Mouse (Mus musculus) stomach, postnatal 0 days (tissue): ENCODE results near the gene Eid1. TPM values are rescaled to one million over a fixed set of nuclear protein-coding genes. Genes with fewer than 3 reads are reported as not detected.
A peak's percentile ranks its signal among the peaks of the same experiment; 100 is the strongest.

ENCODE experiments used
- ATAC-seq: fragments of 200-750 bp; cut with Nextera tagmentation; 2 replicates; pipeline ENCODE4 v1.8.0; 2017; ENCODE audit not compliant: low FRiP score, low TSS enrichment
- DNase-seq: peaks from one replicate; pipeline ENCODE4 v3.0.0-alpha.2; 2016; ENCODE audit warnings: low spot score
- H3K27ac ChIP-seq: fragments of 300-500 bp; sonication (generic); replicated peaks from 2 replicates; pipeline ENCODE4 v1.5.1; 2014; ENCODE audit warnings: mild to moderate bottlenecking, control low read depth
- H3K27me3 ChIP-seq: fragments of 300-500 bp; sonication (generic); 2 replicates; pipeline ENCODE4 v1.6.1; 2014; ENCODE audit warnings: low read length; ENCODE audit not compliant: control insufficient read depth, insufficient read depth
- H3K36me3 ChIP-seq: fragments of 300-500 bp; sonication (generic); 2 replicates; pipeline ENCODE4 v1.6.1; 2014; ENCODE audit warnings: low read length, mixed read lengths; ENCODE audit not compliant: control insufficient read depth, insufficient read depth
- H3K4me1 ChIP-seq: fragments of 300-500 bp; sonication (generic); replicated peaks from 2 replicates; pipeline ENCODE4 v1.6.1; 2014; ENCODE audit warnings: antibody characterized with exemption; ENCODE audit not compliant: control insufficient read depth, insufficient read depth
- H3K4me2 ChIP-seq: fragments of 300-500 bp; sonication (generic); replicated peaks from 2 replicates; pipeline ENCODE4 v1.6.1; 2014; ENCODE audit warnings: low read depth, mild to moderate bottlenecking, control low read depth, moderate library complexity
- H3K4me3 ChIP-seq: fragments of 300-500 bp; sonication (generic); 2 replicates; pipeline ENCODE4 v1.5.1; 2014; ENCODE audit warnings: low read depth, low read length, control low read depth
- H3K9ac ChIP-seq: fragments of 300-500 bp; sonication (generic); 2 replicates; pipeline ENCODE4 v1.6.1; 2014; ENCODE audit warnings: mild to moderate bottlenecking, low read length, control low read depth, mixed read lengths
- H3K9me3 ChIP-seq: fragments of 300-500 bp; sonication (generic); 2 replicates; pipeline ENCODE4 v1.6.1; 2016; ENCODE audit warnings: low read length; ENCODE audit not compliant: control insufficient read depth
- CTCF ChIP-seq: IDR thresholded peaks from 2 replicates; pipeline ENCODE4 v1.5.1; 2016; ENCODE audit warnings: antibody characterized with exemption, low read depth, mild to moderate bottlenecking, moderate library complexity
- EP300 ChIP-seq: optimal IDR thresholded peaks from 2 replicates; pipeline ENCODE3; 2016; ENCODE audit warnings: antibody characterized with exemption
- WGBS: fragments of 180-500 bp; shearing (Covaris S2); extraction: QIAGEN DNeasy Blood & Tissue Kit; methylation state at CpG from one replicate; pipeline ENCODE4 v1.1.7; 2014; 5-methylcytosine and 5-hydroxymethylcytosine counted together
- polyA plus RNA-seq: library from polyadenylated mRNA; unstranded; fragments of >200 nt; fragmentation: Nextera tagmentation; extraction: Ambion mirVana; gene quantifications from 2 replicates; pipeline ENCODE4 v1.2.1, GENCODE M21; 2015

Eid1 gene
- polyA plus RNA-seq, 1 experiment from 2014 or later: 97.9 TPM

DNA sequence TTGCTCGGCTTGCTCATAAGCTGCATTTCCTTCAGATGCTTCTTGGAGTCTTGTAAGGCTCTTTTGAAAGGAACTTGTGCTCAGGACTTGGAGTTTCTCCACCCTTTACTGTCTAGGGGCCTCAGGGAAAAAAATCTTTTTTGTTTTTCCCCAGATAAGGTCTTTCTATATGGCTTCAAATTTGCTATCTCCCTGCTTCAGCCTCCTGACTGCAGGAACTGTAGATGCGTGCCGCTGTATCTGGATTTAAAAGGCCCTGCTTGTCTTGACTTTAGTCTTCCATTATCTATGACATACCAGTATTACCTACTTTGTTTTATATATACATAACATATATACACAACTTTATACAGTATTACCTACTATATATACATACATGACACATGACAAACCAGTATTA lies 10.4 kb upstream of the Eid1 start:
- Histone ChIP-seq H3K4me3 (no peak overlapping the region), H3K27me3 (no peaks in the 10 kb centered on the region), H3K4me2 (no peak overlapping the region), H3K9me3 (no peaks in the 10 kb centered on the region), H3K4me1 (no peaks in the 10 kb centered on the region), H3K36me3 (no peaks in the 10 kb centered on the region), H3K27ac (no peak overlapping the region), H3K9ac (no peak overlapping the region)
- DNase-seq (no peak), ATAC-seq (no peak)
- TF ChIP-seq CTCF (no peak), EP300 (no peak)
- WGBS: 91% methylated on average over 3 of the region's 3 CpGs

DNA sequence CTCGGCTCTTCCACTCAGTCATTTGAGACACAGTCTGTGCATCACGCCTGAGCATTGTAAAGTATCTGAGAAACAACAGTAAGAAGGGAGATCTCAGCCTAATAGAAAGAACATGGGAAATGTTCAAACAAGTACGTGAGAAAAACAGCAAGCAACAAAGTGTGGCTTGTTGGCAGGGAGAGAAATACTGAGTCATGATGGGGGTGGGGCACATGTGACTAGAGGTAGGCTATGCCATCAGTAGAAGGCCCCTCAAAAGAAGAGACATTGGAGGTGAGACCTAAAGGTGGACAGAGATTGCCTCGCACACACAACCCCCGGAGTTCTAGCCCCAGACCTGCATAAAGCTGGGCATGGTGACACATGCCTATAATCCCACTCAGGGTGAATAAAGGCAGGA lies 7.7 kb upstream of the Eid1 start:
- H3K4me3 ChIP-seq: no peak overlapping the region
- H3K27ac ChIP-seq: no peak overlapping the region
- no peaks in the 10 kb centered on the region for H3K27me3 ChIP-seq
- H3K36me3 ChIP-seq: no peaks in the 10 kb centered on the region
- H3K4me1 ChIP-seq: no peaks in the 10 kb centered on the region
- no peak overlapping the region for H3K9ac ChIP-seq
- no peaks in the 10 kb centered on the region for H3K9me3 ChIP-seq
- TF ChIP-seq CTCF (no peak), EP300 (no peak)
- no peak overlapping the region for H3K4me2 ChIP-seq
- DNase-seq: no peak
- 81% methylated on average over 5 of the region's 5 CpGs for WGBS
- no peak for ATAC-seq

DNA sequence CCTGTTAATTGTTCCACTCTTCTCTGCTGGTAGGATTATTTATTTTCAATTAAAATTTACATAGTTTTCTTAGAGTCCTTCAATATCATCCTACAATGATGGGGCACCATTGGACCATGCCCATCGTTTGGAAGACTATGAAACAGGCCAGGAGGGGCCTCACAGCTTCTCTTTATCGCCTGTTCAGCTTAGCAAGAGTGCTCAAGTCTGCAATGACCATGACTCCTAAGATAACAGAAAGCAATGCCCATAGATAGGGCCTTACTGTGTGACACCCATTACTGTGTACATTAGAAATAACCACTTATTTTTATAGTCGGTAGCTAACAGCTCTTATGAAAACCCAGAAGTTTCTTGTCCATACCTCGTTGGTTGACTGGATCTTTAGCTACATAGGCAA lies 7.0 kb upstream of the Eid1 start:
- H3K27ac ChIP-seq: no peak overlapping the region
- H3K36me3 ChIP-seq: no peaks in the 10 kb centered on the region
- TF ChIP-seq CTCF: no peak
- TF ChIP-seq EP300: no peak
- H3K9ac ChIP-seq: no peak overlapping the region
- H3K4me1 ChIP-seq: no peaks in the 10 kb centered on the region
- no peaks in the 10 kb centered on the region for H3K9me3 ChIP-seq
- ATAC-seq: no peak
- no peak for DNase-seq
- H3K4me2 ChIP-seq: no peak overlapping the region
- WGBS: 81% methylated on average over 4 of the region's 4 CpGs
- no peak overlapping the region for H3K4me3 ChIP-seq
- H3K27me3 ChIP-seq: no peaks in the 10 kb centered on the region

DNA sequence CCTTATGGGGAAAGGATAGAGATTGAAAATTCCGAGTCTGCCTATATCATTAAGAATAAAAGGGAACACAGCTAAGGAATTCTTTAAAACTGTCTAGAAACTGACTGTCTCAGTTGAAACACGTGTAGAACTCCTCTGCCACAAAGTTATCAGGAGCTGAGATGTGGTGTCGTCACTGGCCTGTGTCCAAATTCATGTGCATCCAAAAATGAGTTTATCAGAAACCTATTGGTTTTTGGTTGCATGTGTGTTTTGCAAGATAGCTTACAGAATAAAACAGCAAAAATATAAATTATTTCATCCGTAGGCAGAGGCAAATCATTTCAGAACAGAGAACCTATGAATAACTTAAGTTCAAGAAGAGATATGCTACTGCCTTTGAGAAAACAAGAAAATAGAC lies 6.2 kb upstream of the Eid1 start:
- TF ChIP-seq EP300 (no peak), CTCF (no peak)
- Histone ChIP-seq H3K4me1 (no peaks in the 10 kb centered on the region), H3K27me3 (no peaks in the 10 kb centered on the region), H3K9ac (no peak overlapping the region), H3K36me3 (no peaks in the 10 kb centered on the region), H3K9me3 (no peaks in the 10 kb centered on the region), H3K4me2 (no peak overlapping the region), H3K27ac (no peak overlapping the region), H3K4me3 (no peak overlapping the region)
- ATAC-seq (no peak), DNase-seq (no peak)
- 76% methylated on average over 4 of the region's 4 CpGs for WGBS

DNA sequence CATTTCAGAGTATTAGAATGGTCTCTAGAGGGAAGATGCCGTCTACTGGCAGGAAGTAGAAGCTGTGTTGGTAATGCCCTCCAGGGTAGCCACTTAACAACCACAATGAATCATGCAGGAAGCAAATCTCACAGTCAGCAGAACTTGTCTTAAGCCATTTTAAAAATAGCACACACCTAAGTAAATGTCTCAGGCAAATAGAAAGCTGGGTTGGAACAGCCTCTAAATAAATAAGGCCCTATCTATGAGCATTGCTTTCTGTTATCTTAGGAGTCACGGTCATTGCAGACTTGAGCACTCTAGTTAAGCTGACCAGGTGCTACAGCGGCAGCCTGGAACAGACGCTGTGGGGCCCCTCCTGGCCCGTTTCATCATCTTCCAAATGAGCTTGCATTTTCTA lies 5.7 kb upstream of the Eid1 start:
- peak; percentile 39; the same call in 1 of the 2 replicates for TF ChIP-seq CTCF
- TF ChIP-seq EP300: no peak
- no peaks in the 10 kb centered on the region for H3K4me1 ChIP-seq
- H3K9ac ChIP-seq: no peak overlapping the region
- no peaks in the 10 kb centered on the region for H3K36me3 ChIP-seq
- WGBS: 35% methylated on average over 5 of the region's 5 CpGs
- no peak overlapping the region for H3K4me2 ChIP-seq
- no peak overlapping the region for H3K27ac ChIP-seq
- ATAC-seq: peak; percentile 86
- peak; percentile 20 for DNase-seq
- H3K4me3 ChIP-seq: no peak overlapping the region
- H3K27me3 ChIP-seq: no peaks in the 10 kb centered on the region
- no peaks in the 10 kb centered on the region for H3K9me3 ChIP-seq

DNA sequence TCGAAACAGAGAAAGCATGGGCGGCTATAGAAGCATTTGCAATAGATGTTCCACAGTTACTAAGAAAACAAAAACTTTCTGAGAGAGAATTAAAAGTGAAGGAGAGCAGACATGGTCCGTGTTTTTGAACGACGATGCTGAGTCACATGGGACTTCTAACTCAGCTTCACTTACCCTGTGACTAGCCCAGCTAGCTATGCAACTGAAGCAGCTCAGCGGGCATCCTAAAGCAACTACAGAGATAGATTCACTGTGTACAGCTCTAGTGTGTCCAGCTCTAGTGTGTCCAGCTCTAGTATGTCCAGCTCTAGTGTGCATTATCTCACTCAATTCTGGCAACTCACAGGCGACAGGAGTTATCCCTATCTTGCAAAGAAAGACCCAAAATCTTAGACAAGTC lies 5.2 kb upstream of the Eid1 start:
- ATAC-seq: no peak
- no peak for TF ChIP-seq CTCF
- no peak for TF ChIP-seq EP300
- Histone ChIP-seq H3K4me1 (no peaks in the 10 kb centered on the region), H3K9me3 (no peaks in the 10 kb centered on the region), H3K4me3 (no peak overlapping the region), H3K27ac (no peak overlapping the region), H3K4me2 (no peak overlapping the region), H3K9ac (no peak overlapping the region), H3K27me3 (no peaks in the 10 kb centered on the region), H3K36me3 (no peaks in the 10 kb centered on the region)
- WGBS: 84% methylated on average over 7 of the region's 7 CpGs
- no peak for DNase-seq
